Mouse (Mus musculus): ENCODE measurements around the gene Cryba1. TPM values are rescaled to one million over a fixed set of nuclear protein-coding genes. Genes with fewer than 3 reads are reported as not detected.
A peak's percentile ranks its signal among the peaks of the same experiment; 100 is the strongest.

The Cryba1 gene
- not detected in 2 replicates for polyA plus RNA-seq (2014; fragmentation: Nextera tagmentation; extraction: Ambion mirVana)

- Histone ChIP-seq H3K36me3 (ENCODE audit: control insufficient read depth, insufficient read depth, low read length) (no peaks in the 10 kb centered on the region), H3K4me3 (ENCODE audit: low read depth, low read length) (no peak within 1 kb of the TSS), H3K4me1 (replicated peaks; ENCODE audit: control insufficient read depth, insufficient read depth, low read length) (no peaks in the 10 kb centered on the region), H3K9ac (ENCODE audit: low read depth, low read length) (no peak within 1 kb of the TSS), H3K4me2 (no peak within 1 kb of the TSS), H3K27me3 (replicated peaks; ENCODE audit: control insufficient read depth, insufficient read depth, low read length) (no peaks in the 10 kb centered on the region), H3K9me3 (ENCODE audit: control insufficient read depth, low read length) (no peaks in the 10 kb centered on the region), H3K27ac (ENCODE audit: low read depth, low read length) (no peak within 1 kb of the TSS)
- ATAC-seq (replicated peaks; ENCODE audit: low FRiP score) (no peak), DNase-seq (ENCODE audit: low spot score) (no peak)
- WGBS: 67% methylated on average over 7 of the region's 7 CpGs
These were observed at the start of gene Cryba1 for GRCm38 (mm10) chr11:77725183-77725582. Cryba1 (minus strand) TSS chr11:77725283.

- Histone ChIP-seq H3K9me3 (ENCODE audit: control insufficient read depth, low read length) (no peaks in the 10 kb centered on the region), H3K4me3 (ENCODE audit: low read depth, low read length) (0 out of 2 replicates have a peak overlapping the region, but pooled peaks have one; percentile 3), H3K36me3 (ENCODE audit: control insufficient read depth, insufficient read depth, low read length) (peaks cover 2% of the 10 kb centered on the region; the same call in 1 of the 2 replicates), H3K27me3 (replicated peaks; ENCODE audit: control insufficient read depth, insufficient read depth, low read length) (no peaks in the 10 kb centered on the region), H3K4me1 (replicated peaks; ENCODE audit: control insufficient read depth, insufficient read depth, low read length) (peaks cover 68% of the 10 kb centered on the region), H3K9ac (ENCODE audit: low read depth, low read length) (peak overlapping the region; percentile 41), H3K4me2 (peak overlapping the region; percentile 56), H3K27ac (ENCODE audit: low read depth, low read length) (peak overlapping the region; percentile 73)
- ATAC-seq (replicated peaks; ENCODE audit: low FRiP score): peak; percentile 93
- no peak for DNase-seq (ENCODE audit: low spot score)
- WGBS: 31% methylated on average over 8 of the region's 8 CpGs
These were observed 47.0 kb upstream of the Cryba1 start for GRCm38 (mm10) chr11:77771879-77772713.

- Histone ChIP-seq H3K4me3 (ENCODE audit: low read depth, low read length) (no peak overlapping the region), H3K27me3 (replicated peaks; ENCODE audit: control insufficient read depth, insufficient read depth, low read length) (no peaks in the 10 kb centered on the region), H3K4me2 (peak overlapping the region; percentile 29; the same call in 1 of the 2 replicates), H3K9me3 (ENCODE audit: control insufficient read depth, low read length) (no peaks in the 10 kb centered on the region), H3K36me3 (ENCODE audit: control insufficient read depth, insufficient read depth, low read length) (no peaks in the 10 kb centered on the region), H3K9ac (ENCODE audit: low read depth, low read length) (0 out of 2 replicates have a peak overlapping the region, but pooled peaks have one; percentile 22), H3K27ac (ENCODE audit: low read depth, low read length) (peak overlapping the region; percentile 73), H3K4me1 (replicated peaks; ENCODE audit: control insufficient read depth, insufficient read depth, low read length) (peaks cover 76% of the 10 kb centered on the region)
- ATAC-seq (replicated peaks; ENCODE audit: low FRiP score) (peak; percentile 25; the same call in 1 of the 2 replicates), DNase-seq (ENCODE audit: low spot score) (no peak)
- 33% methylated on average over 8 of the region's 8 CpGs for WGBS
These were observed 45.3 kb upstream of the Cryba1 start for GRCm38 (mm10) chr11:77770346-77770745.

GRCm38 (mm10) chr11:77769496-77769895 lies 44.4 kb upstream of the Cryba1 start:
- Histone ChIP-seq H3K27me3 (replicated peaks; ENCODE audit: control insufficient read depth, insufficient read depth, low read length) (no peaks in the 10 kb centered on the region), H3K4me3 (ENCODE audit: low read depth, low read length) (no peak overlapping the region), H3K27ac (ENCODE audit: low read depth, low read length) (peak overlapping the region; percentile 48; the same call in 1 of the 2 replicates), H3K4me1 (replicated peaks; ENCODE audit: control insufficient read depth, insufficient read depth, low read length) (peaks cover 85% of the 10 kb centered on the region), H3K4me2 (no peak overlapping the region), H3K36me3 (ENCODE audit: control insufficient read depth, insufficient read depth, low read length) (no peaks in the 10 kb centered on the region), H3K9me3 (ENCODE audit: control insufficient read depth, low read length) (no peaks in the 10 kb centered on the region), H3K9ac (ENCODE audit: low read depth, low read length) (peak overlapping the region; percentile 35)
- no peak for ATAC-seq (replicated peaks; ENCODE audit: low FRiP score)
- 70% methylated on average over 4 of the region's 4 CpGs for WGBS
- DNase-seq (ENCODE audit: low spot score): no peak

GRCm38 (mm10) chr11:77766351-77767001 lies 41.4 kb upstream of the Cryba1 start:
- no peaks in the 10 kb centered on the region for H3K9me3 ChIP-seq (ENCODE audit: control insufficient read depth, low read length)
- WGBS: under 1% methylated on average over 35 of the region's 35 CpGs
- H3K4me1 ChIP-seq (replicated peaks; ENCODE audit: control insufficient read depth, insufficient read depth, low read length): peaks cover 72% of the 10 kb centered on the region
- ATAC-seq (replicated peaks; ENCODE audit: low FRiP score) (peak; percentile 64), DNase-seq (ENCODE audit: low spot score) (peak; percentile 70)
- peak overlapping the region; percentile 81 for H3K9ac ChIP-seq (ENCODE audit: low read depth, low read length)
- no peaks in the 10 kb centered on the region for H3K27me3 ChIP-seq (replicated peaks; ENCODE audit: control insufficient read depth, insufficient read depth, low read length)
- H3K4me3 ChIP-seq (ENCODE audit: low read depth, low read length): peak overlapping the region; percentile 87
- no peaks in the 10 kb centered on the region for H3K36me3 ChIP-seq (ENCODE audit: control insufficient read depth, insufficient read depth, low read length)
- peak overlapping the region; percentile 100 for H3K4me2 ChIP-seq
- H3K27ac ChIP-seq (ENCODE audit: low read depth, low read length): peak overlapping the region; percentile 77

GRCm38 (mm10) chr11:77765459-77765777 lies 40.3 kb upstream of the Cryba1 start:
- WGBS: 27% methylated on average over 4 of the region's 4 CpGs
- Histone ChIP-seq H3K4me2 (peak overlapping the region; percentile 100), H3K9ac (ENCODE audit: low read depth, low read length) (peak overlapping the region; percentile 81)

GRCm38 (mm10) chr11:77764694-77765458 lies 39.8 kb upstream of the Cryba1 start:
- Histone ChIP-seq H3K9me3 (ENCODE audit: control insufficient read depth, low read length) (no peaks in the 10 kb centered on the region), H3K36me3 (ENCODE audit: control insufficient read depth, insufficient read depth, low read length) (no peaks in the 10 kb centered on the region), H3K4me1 (replicated peaks; ENCODE audit: control insufficient read depth, insufficient read depth, low read length) (peaks cover 57% of the 10 kb centered on the region), H3K27ac (ENCODE audit: low read depth, low read length) (peak overlapping the region; percentile 77), H3K4me2 (peak overlapping the region; percentile 100), H3K4me3 (ENCODE audit: low read depth, low read length) (peak overlapping the region; percentile 87), H3K9ac (ENCODE audit: low read depth, low read length) (peak overlapping the region; percentile 86), H3K27me3 (replicated peaks; ENCODE audit: control insufficient read depth, insufficient read depth, low read length) (no peaks in the 10 kb centered on the region)
- DNase-seq (ENCODE audit: low spot score): no peak
- no peak for ATAC-seq (replicated peaks; ENCODE audit: low FRiP score)
- WGBS: 44% methylated on average over 9 of the region's 9 CpGs

More at GRCm38 (mm10) chr11:77765459-77765777, 40.3 kb upstream of the Cryba1 start:
- Histone ChIP-seq H3K27me3 (replicated peaks; ENCODE audit: control insufficient read depth, insufficient read depth, low read length) (no peaks in the 10 kb centered on the region), H3K27ac (ENCODE audit: low read depth, low read length) (peak overlapping the region; percentile 77), H3K36me3 (ENCODE audit: control insufficient read depth, insufficient read depth, low read length) (no peaks in the 10 kb centered on the region), H3K4me1 (replicated peaks; ENCODE audit: control insufficient read depth, insufficient read depth, low read length) (peaks cover 62% of the 10 kb centered on the region), H3K4me3 (ENCODE audit: low read depth, low read length) (peak overlapping the region; percentile 87), H3K9me3 (ENCODE audit: control insufficient read depth, low read length) (no peaks in the 10 kb centered on the region)
- ATAC-seq (replicated peaks; ENCODE audit: low FRiP score) (no peak), DNase-seq (ENCODE audit: low spot score) (no peak)

GRCm38 (mm10) chr11:77763673-77764340 lies 38.7 kb upstream of the Cryba1 start:
- Histone ChIP-seq H3K9me3 (ENCODE audit: control insufficient read depth, low read length) (no peaks in the 10 kb centered on the region), H3K9ac (ENCODE audit: low read depth, low read length) (peak overlapping the region; percentile 86), H3K4me1 (replicated peaks; ENCODE audit: control insufficient read depth, insufficient read depth, low read length) (peaks cover 46% of the 10 kb centered on the region), H3K4me3 (ENCODE audit: low read depth, low read length) (peak overlapping the region; percentile 87), H3K36me3 (ENCODE audit: control insufficient read depth, insufficient read depth, low read length) (no peaks in the 10 kb centered on the region), H3K27me3 (replicated peaks; ENCODE audit: control insufficient read depth, insufficient read depth, low read length) (no peaks in the 10 kb centered on the region), H3K27ac (ENCODE audit: low read depth, low read length) (peak overlapping the region; percentile 77), H3K4me2 (peak overlapping the region; percentile 100)
- ATAC-seq (replicated peaks; ENCODE audit: low FRiP score) (peak; percentile 70), DNase-seq (ENCODE audit: low spot score) (peak; percentile 72)
- WGBS: 2% methylated on average over 26 of the region's 26 CpGs

Data from liver, embryonic 11.5 days (tissue).